Mouse (Mus musculus): ENCODE data around the gene Gm49358.

GRCm38 (mm10) chr10:86786083-86786482 is 22.3 kb downstream of the Gm49358 start:
- no peak for TF ChIP-seq CTCF (IDR thresholded peaks at IDR 0.05; ENCODE audit: low read depth, low read length)
- no peak for TF ChIP-seq POLR2A (IDR thresholded peaks at IDR 0.05; ENCODE audit: borderline replicate concordance, low read depth, low read length)
